Mouse (Mus musculus): ENCODE measurements around the gene Nhs.

Gene Nhs

DNA sequence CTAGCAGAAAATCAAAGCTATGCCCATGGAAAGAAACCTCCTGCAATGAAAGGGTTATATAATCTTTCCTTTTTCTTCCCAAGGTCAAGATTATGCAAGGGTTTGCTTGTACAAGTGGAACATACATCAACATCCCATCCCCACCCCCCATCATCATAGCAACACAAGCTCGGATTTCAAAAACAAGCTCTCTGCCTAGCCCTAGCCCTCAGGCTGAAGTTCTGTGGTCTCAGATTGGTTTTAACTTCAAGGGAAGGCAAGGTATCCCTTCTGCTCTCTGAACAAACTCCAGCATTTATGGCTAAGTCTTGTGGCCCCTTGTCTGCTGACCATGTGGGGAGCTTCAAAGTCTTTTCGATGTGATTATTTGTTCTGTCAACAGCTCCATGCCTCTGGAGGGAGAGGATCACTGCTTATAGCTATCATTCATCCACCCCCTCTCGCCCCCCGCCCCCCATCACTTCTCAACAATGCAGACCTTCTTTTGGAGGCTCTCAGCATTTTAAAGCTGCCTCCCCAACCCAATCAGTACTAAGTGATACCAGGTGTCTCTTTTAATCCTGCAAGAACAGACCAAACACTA, 216.3 kb downstream of the Nhs start:
- no peak for DNase-seq (ENCODE audit: low read depth, low spot score)

DNA sequence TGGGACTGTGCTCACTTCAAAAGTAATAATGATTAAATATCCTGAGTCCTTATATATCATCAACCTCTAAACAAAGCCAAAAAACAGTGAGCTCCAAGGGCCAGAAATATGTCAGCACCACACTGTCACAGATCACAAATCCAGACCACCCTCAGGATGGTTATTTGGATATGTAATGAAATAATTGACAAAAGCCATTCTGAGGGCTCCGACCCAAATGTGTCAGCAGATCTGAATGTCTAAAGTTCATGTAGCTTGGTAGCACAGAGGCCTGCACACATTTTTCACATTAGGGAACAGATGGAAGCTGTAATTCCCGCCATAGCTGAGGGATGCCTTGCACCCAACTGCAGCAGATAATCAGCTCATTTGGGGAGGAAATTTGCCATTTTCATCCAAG, 218.8 kb downstream of the Nhs start:
- DNase-seq (ENCODE audit: low read depth, low spot score) = peak; percentile 57

DNA sequence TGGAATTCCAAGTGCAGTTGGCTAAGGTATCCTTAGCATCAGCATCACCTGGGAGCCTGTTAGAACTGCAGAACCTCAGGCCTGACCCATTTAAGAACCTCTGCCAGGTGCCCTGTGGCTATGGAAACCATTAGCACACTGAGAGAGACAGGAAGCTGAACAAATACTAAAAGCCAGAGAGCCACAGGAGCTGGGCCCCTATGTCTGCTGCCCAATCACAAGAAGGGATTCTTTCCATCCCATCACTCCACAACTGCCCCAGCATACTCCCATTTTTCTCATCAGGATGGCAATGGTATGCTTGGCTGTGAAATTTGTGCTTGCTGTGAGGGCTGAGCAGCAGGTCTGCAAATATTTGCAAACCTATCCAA, 232.9 kb downstream of the Nhs start:
- peak; percentile 26 for DNase-seq (ENCODE audit: low read depth, low spot score)

DNA sequence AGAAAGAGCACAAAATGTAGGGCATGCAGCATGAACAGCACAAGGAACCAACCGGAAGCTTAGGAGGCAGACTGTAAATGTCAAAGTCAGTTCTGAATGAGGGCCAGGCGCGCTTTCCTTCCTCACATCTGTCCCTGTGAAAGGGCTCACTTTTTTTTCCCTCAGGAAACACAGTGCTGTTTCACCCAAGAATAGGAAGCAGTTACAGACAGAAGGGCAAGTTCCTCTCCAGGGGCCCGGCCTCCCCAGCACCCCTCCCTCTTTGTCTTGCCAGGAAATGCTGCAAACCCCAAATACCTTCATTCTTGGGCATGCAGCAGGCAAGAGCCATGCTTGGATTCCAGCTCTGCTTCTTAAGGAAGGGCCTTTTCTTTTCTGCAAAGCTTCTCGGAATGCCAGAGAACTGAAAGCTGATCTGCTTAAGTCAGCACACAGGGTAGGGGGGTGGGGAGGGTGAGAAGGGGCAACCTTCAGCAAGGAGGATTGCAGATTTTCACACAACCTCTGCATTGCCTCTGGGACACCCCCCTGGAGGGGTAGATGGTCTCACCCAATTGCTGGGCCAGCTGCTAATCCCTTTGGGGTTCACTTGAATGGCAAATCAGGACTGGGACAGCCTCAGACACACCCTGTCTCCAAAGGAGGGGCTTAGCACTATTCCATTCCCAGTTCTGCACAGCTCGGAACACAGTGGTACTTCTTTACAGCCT, 233.4 kb downstream of the Nhs start:
- DNase-seq (ENCODE audit: low read depth, low spot score) = peak; percentile 17

DNA sequence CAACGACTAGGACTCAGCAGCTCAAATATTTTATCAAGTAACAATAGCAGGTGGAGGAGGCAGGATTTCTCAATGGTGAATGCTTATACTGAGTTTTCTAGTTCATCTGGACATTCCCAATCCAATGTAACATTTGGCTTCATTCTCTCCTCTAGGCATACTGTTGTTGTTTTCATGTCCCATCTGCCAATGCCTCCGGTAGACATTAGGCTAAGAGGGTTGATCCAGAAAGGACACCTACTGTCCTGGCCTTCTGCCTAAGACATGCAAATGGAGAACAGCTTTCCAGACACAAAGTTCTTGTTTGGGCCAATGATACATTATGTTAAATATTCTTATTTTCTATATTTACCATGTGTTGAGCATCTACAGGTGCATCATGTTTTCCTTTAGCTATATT, 236.9 kb downstream of the Nhs start:
- peak; percentile 65 for DNase-seq (ENCODE audit: low read depth, low spot score)

DNA sequence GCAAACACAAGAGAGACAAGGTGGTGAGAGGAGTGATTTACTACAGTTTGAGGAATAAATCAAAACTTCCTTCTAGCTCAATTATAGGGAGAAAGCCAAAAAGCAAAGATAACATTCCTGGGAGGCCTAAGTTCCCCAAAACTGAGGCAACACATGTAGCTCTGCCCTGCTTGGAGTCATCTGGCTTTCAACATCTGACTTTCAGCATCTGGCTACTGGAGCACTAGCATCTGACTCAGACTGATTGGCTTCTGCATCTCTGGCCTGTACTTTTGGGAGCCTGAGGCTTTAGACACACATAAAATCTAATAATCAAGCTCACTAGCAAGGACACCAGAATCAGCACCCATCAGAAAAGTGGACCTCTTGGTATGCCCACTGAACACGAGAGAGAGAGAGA, 237.9 kb downstream of the Nhs start:
- DNase-seq (ENCODE audit: low read depth, low spot score) = no peak

DNA sequence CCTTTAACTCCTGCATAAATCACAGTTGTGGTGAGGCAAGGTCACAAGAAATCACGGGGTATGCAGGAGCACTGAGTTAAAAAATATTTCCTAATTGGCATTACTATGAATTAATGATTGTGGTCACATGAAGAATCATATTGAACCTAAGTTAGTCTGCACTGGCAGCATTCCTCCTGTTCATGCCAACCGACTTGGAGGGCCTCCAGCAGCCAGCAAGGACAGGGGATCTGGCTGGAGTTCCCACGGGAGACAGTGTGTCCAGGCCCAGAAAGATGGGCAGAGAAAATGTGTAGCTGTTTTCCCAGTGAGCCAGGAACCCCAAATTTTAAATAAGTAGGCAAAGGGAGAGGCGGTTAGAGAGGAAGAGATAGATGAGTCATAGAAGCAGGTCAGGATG, 249.6 kb downstream of the Nhs start:
- DNase-seq (ENCODE audit: low read depth, low spot score) = no peak

DNA sequence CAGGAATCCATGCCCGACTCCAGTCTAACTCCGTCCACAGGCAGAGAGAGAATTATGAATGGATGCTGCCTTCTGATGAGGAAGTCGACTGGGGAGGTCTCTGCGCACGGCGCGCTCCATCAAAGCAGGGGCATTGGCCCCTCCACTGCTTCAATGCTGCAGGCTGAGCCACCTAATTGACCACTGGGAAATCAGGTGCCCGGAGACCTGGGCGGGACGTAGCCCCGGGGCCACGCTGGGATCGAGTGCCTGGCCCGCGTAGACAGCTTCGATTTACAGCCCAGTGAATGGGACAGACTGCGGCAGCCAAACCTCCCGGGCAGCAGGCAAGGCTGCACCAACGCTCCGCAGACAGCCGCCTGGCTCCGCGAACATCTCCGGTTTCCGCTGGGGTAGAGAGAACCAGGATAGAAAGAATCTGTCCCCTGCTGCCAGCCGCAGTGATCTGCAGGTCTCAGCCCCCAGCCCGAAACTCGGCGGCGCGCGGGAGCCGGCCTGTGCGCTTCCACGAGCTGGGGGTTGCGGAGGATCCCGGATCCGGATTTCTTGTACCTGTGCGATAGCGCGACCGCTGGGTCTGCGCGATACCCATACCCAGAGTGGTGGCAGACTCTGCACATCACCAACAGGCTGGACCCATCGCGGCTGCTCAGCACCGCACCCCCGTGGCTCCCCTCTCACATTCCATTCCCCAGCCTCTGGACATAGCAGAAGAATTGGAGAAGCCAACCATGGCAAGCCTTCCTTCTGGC, 250.7 kb downstream of the Nhs start:
- DNase-seq (ENCODE audit: low read depth, low spot score) = peak; percentile 37

DNA sequence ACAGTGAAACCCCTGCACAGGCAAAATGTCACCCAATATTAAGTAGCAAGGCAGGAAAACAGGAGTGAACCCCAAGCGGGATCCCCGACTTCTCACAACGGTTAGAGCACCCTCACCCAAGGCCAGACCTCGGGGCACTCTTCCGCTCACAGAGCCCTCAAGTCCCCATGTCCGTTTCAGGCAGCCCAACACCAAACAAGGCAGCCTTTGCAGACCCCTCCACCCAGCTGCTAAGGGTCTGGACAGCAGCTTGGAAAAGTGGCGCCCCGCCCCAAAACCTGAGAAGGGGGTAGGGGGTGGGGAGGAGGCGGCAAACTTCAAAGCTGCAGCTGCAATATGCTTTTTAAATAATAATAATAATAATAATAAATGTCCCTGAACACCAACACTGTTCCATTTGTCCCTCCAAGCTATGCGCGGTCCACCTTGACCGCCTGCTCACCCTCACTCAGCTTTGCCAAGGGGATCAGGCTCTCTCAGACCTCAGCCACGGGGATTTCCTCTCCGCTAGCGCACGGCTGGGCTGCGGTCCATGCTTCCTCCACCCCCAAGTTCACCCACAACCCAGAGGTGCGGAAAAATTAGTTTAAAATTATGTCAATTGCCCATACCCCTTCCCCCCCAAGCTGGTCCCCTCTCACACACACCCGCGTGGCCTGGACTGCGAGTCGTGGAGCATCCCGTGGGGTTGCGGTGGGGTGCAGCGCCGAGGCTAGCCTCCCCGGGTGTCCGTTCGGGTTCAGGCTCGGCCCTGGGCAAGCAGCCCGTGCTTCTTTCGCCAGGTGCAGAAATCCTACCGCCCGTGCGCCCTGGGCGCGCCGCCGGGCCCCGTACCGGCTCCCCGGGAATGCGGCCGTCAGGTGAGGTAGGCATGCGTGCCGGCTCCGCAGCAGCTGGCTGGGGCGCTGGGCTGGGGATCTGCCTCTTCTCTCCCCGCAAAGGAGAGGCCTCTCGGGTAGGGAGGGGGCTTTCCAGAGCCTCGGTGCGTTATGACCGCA, 251.6 kb downstream of the Nhs start:
- no peak for DNase-seq (ENCODE audit: low read depth, low spot score)

DNA sequence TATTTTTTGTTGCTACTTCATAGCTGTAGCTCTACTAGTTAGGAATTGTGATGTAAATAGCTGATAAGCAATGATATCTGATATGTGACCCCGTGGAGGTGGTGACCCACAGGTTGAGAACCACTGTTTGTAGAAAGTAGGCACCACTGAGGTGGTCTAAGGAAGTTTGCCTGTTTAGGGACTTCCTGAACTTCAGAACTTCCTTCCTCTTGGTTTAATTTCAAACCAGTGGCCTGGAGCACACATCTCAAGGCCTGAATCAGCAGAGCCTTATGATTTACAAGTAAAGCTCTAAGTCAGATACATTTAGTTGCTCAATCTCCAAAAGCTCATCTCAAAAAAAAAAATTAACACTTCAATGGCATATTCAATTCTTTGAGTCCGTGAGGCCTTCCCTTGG, 265.1 kb downstream of the Nhs start:
- no peak for DNase-seq (ENCODE audit: low read depth, low spot score)

DNA sequence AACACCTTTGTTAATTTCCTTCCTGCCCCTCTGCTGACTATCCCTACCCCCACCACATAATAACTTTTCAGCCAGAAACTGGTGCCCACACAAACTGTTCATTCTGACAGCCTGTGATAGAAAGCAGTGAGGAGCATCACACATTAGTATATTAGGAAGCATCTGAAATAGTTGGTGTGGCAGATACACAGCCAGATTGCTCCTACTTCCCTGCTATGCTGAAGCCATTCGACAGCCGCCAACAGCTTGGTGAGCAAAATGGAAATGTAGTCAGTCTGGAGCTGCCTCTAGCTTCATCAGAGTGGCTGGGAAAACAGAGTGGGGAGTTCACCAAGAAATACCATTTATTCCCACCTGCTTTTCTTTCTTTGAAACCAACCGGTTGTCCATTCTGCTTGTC, 275.9 kb downstream of the Nhs start:
- peak; percentile 26 for DNase-seq (ENCODE audit: low read depth, low spot score)

DNA sequence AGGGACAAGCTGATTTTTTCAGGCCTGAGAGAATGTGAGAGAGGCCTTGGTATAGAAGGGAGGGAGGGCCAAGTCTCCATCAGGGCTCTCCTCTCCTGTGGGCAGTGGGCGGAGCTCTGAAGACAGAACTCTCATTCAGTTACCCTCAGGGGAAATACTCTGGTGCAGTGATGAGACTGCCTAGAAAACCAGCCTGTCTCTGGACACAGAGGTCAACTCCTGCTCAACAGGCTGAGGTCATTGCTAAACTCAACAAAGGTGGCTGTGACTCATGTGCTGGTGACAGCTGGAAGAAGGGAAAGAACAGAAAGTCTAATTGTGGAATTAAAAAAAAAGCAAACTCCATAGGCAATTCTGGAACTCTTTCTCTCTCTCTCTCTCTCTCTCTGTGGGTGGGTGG, 282.4 kb downstream of the Nhs start:
- peak; percentile 10 for DNase-seq (ENCODE audit: low read depth, low spot score)

DNA sequence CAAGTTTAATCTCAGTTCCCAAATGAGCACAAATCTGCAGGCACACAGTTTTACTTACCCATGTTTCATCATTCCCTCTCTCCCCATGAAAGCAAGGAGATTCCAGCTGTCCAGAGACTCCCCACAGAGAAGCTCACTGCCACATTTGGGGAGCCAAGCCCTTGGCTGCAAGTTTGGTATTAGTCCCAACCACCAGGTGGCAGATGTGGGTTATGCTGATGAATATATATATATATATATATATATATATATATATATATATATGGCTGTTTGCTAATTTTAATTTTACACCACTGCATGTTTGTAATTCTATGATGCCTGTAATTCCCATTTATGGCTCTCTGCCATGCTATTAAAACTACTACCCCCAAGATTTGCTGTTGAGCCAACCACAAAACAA, 286.0 kb downstream of the Nhs start:
- DNase-seq (ENCODE audit: low read depth, low spot score) = peak; percentile 43

DNA sequence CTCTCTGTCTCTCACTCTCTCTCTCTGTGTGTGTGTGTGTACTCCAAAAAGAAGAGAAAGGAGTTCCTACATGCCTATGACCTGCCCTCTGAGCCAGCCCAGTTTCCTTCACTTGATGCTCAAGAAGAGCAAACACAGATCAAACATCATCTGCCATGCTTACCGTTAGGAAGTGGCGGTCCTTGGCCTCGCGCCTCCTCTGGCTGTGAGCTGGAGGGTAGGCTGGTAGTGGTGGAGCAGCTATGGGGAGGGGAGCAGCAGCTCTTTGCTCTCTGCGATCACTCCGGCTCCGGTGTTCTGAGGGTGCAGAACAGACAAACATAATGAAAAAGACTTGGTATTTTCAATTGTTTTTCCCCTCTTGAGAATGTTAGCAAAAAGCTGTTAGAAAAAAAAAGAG, 288.2 kb downstream of the Nhs start:
- DNase-seq (ENCODE audit: low read depth, low spot score) = no peak

DNA sequence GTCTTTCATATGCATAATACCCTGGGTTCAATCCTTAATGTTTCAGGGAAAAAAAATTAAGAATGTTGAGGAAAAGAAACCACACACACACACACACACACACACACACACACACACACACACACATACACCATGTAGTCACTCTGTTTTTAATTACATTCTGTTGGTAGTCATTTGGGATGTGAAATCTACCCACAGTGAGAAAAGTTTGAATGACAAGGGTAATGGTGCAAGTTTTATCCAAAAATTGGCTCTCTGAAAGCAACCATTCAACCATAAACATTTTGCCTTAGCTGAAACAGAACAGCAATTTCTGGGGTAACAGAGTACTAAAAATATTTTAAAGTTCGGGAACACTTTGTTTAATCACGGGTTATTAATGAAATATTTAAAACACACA, 303.9 kb downstream of the Nhs start:
- no peak for DNase-seq (ENCODE audit: low read depth, low spot score)

DNA sequence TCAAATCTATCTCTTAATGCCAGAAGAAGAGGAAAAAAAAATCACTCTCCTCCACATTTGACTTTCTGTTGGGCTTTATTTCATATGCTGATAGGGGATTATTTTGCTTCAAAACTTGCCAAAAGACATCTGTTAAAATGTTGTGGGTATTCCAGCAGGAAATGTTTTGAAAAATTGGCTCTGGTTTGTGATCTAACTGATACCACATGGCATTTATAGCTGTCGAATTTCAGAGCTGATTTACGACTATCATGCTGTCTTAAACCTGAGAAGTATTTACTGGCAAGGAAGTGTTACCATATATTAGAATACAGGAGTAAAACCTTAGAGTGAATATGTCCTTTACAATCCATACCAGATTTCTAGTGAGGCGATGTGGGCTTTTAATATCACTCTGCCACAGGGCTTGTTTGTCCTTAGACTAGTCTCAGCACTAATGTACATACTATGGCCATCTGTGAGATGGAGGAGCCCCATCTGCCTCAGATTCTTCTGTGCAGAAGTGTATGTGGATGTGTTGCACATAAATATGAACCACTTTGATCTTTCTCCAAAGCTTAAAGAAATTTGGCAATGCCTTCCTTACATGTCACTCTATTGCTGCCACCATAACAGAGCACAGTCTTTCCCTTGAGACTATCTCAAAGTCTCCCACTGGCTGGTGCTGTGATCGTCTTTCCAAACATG, 305.8 kb downstream of the Nhs start:
- DNase-seq (ENCODE audit: low read depth, low spot score) = peak; percentile 38

DNA sequence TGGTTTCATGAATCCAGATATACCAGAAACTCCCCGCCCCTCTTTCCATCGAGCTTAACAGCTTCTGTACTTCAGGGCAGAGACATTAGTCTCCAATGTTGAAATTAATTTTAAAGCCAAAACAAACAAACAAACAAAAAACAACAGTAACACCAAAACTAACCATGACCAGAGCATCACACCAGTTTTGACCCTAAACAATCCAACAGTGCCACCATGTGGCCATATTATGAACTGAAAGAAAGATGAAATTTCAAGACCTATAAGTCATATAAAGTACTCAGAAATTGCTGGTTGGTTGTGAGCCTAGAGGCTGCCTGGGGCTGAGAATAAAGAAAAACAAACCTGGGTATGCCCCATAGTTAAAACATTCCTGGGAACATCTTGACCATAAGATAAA, 333.3 kb downstream of the Nhs start:
- peak; percentile 42 for DNase-seq (ENCODE audit: low read depth, low spot score)

DNA sequence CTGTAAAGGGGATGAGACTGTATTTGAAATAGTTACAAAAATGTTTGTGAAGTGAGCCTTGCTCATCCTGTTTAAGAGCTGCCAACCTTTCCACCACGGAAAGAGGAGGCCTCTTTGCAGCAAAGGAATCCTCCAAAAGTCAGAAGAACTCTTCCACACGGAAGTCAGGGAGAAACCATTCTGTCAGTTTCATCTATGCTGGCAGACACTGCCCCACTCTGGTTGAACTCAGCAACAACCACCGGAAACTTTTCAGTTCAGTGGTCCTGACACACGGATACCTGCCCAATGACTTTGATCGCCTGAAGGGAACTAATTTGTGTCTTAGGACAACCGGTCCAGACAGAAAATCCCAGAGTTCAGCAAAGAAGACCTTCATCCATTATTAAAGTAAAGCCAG, 369.3 kb downstream of the Nhs start:
- peak; percentile 51 for DNase-seq (ENCODE audit: low read depth, low spot score)
